Mouse (Mus musculus) limb, embryonic 12.5 days (tissue): ENCODE data around the gene Nprl2. TPM values are rescaled to one million over a fixed set of nuclear protein-coding genes. Genes with fewer than 3 reads are reported as not detected.
A peak's percentile ranks its signal among the peaks of the same experiment; 100 is the strongest.

Experiments used
- ATAC-seq: fragments of 200-750 bp; cut with Nextera tagmentation; 2 replicates; pipeline ENCODE4 v1.8.0; 2017; ENCODE audit warnings: low read depth, moderate TSS enrichment; ENCODE audit not compliant: insufficient number of reproducible peaks, insufficient read depth, low FRiP score, low TSS enrichment
- H3K27ac ChIP-seq: fragments of 300-500 bp; sonication (generic); 2 replicates; pipeline ENCODE4 v1.5.1; 2016; ENCODE audit warnings: mild to moderate bottlenecking, moderate library complexity
- H3K27me3 ChIP-seq: fragments of 300-500 bp; sonication (generic); 2 replicates; pipeline ENCODE4 v1.6.1; 2016; ENCODE audit warnings: mild to moderate bottlenecking, moderate library complexity
- H3K36me3 ChIP-seq: fragments of 300-500 bp; sonication (generic); 2 replicates; pipeline ENCODE4 v1.6.1; 2016; ENCODE audit warnings: mild to moderate bottlenecking, moderate library complexity
- H3K4me1 ChIP-seq: fragments of 300-500 bp; sonication (generic); replicated peaks from 2 replicates; pipeline ENCODE4 v1.6.1; 2016
- H3K4me2 ChIP-seq: fragments of 300-500 bp; sonication (generic); 2 replicates; pipeline ENCODE4 v1.6.1; 2016; ENCODE audit warnings: mild to moderate bottlenecking, moderate library complexity
- H3K4me3 ChIP-seq: fragments of 300-500 bp; sonication (generic); replicated peaks from 2 replicates; pipeline ENCODE4 v1.5.1; 2016; ENCODE audit warnings: mild to moderate bottlenecking
- H3K9ac ChIP-seq: fragments of 300-500 bp; sonication (generic); replicated peaks from 2 replicates; pipeline ENCODE4 v1.6.1; 2016; ENCODE audit warnings: mild to moderate bottlenecking, moderate library complexity
- H3K9me3 ChIP-seq: fragments of 300-500 bp; sonication (generic); 2 replicates; pipeline ENCODE4 v1.6.1; 2016; ENCODE audit warnings: mild to moderate bottlenecking, moderate library complexity
- WGBS: fragments of 180-500 bp; shearing (Covaris S2); methylation state at CpG from one replicate; pipeline ENCODE4 v1.1.7; 2016; 5-methylcytosine and 5-hydroxymethylcytosine counted together
- polyA plus RNA-seq: library from polyadenylated mRNA; unstranded; fragments of >200 nt; fragmentation: Nextera tagmentation; extraction: Ambion mirVana; gene quantifications from 2 replicates; pipeline ENCODE4 v1.2.1, GENCODE M21; 2016

The Nprl2 gene
- polyA plus RNA-seq, 1 experiment from 2014 or later = 38.6 TPM

DNA sequence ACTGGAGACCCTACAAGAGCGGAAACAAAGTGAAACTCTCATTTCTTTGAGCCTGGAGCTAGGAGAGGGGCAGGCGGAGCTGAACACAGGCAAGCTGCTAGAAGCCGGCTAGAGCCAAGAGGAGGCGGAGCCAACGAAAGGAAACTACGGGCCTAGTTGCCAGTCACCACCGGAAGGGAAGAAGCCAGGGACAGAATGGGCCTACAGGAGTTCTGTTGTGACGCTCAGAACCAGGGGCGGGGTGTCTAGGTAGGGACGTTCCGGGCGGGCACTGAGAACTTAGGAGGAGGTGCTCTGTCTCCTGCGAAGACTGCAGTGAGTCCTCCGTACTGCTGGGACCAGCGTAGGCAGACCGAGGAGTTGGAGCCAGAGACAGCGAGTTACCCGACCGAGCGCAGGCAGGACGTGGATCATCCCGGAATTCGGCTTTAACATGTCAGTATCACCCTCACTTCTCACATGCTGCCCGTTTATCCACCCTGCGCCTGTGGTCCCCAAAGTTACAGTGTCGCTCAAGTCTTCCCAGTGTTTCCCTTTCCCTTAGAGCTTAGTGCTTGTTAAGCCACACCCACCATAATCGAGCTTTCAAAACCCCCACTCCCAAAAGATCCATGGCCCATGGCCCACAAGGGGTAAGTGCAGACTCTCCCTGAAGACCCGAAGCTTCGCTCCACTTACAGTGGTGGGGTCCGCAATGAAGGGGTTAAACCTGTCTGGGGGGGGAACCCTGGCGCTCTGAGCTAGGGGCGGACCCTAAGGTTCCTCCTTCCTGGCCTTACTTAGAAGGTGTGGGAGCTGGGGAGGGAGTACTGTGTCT lies 38.7 kb downstream of the Nprl2 start, which contains the start of gene Hyal3:
Hyal3 (plus strand) TSS at position 318 of the 817 bp plus-strand sequence.
- no peaks in the 10 kb centered on the region for H3K9me3 ChIP-seq
- peaks cover 57% of the 10 kb centered on the region for H3K4me1 ChIP-seq
- H3K4me2 ChIP-seq = peak within 1 kb of the TSS; percentile 96
- ATAC-seq = peak; percentile 23; the same call in 1 of the 2 replicates
- H3K4me3 ChIP-seq = peak within 1 kb of the TSS; percentile 64
- no peaks in the 10 kb centered on the region for H3K27me3 ChIP-seq
- under 1% methylated on average over 32 of the region's 32 CpGs for WGBS
- H3K36me3 ChIP-seq = peaks cover 19% of the 10 kb centered on the region
- peak within 1 kb of the TSS; percentile 94 for H3K27ac ChIP-seq
- H3K9ac ChIP-seq = peak within 1 kb of the TSS; percentile 82

DNA sequence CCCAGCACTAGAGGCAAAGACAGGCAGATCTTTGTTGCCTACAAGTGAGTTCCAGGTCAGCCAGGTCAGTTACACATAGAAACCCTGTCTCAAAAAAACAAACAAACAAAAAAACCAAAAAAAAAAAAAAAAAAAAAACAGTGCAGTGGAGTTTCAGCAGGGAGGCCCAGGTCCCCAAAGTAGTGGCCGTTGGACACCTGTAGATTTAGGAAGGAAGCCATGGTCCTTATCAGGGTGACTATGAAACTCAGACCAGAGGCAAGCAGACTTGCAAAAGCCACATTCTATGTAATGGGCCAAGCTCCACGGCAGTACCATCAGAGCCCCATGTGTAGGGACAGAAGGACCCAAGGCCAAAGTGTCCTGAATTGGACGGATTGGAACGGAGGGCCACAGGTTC lies 39.6 kb downstream of the Nprl2 start:
- ATAC-seq = no peak
- H3K9ac ChIP-seq = peak overlapping the region; percentile 82
- H3K27me3 ChIP-seq = no peaks in the 10 kb centered on the region
- peak overlapping the region; percentile 96 for H3K4me2 ChIP-seq
- peak overlapping the region; percentile 64 for H3K4me3 ChIP-seq
- H3K4me1 ChIP-seq = peaks cover 50% of the 10 kb centered on the region
- peaks cover 19% of the 10 kb centered on the region for H3K36me3 ChIP-seq
- no peak overlapping the region for H3K27ac ChIP-seq
- H3K9me3 ChIP-seq = no peaks in the 10 kb centered on the region
- WGBS = 80% methylated on average over 4 of the region's 4 CpGs

DNA sequence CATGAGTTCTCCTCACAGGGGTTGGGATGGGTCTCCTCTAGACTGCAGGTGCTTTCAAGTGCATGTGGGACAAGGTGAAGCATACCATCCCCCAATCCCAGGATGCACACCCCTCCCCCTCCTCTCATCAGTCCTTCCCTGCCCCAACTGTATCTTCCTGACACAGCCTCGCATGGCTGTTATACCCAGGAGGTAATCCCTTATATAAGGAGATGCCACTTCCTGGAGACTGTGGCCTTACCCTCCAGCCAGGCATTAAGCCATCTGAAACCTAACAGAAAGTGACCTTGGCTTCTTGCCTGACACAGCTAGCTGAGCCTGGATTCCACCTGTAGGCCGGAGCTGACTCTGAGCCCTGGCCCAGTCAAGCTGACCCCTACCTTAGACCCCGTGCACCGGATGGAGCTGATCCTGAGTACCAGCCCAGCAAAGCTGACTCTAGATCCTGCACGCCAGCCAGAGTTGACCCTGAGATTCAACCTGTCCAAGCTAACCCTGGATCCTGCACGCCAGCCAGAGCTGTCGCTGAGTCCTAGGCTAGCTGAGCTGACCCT lies 40.6 kb downstream of the Nprl2 start:
- Histone ChIP-seq H3K4me1 (peaks cover 40% of the 10 kb centered on the region), H3K27me3 (no peaks in the 10 kb centered on the region), H3K36me3 (peaks cover 19% of the 10 kb centered on the region), H3K9ac (no peak overlapping the region), H3K9me3 (no peaks in the 10 kb centered on the region), H3K4me2 (no peak overlapping the region), H3K4me3 (no peak overlapping the region), H3K27ac (no peak overlapping the region)
- no peak for ATAC-seq
- 88% methylated on average over 7 of the region's 7 CpGs for WGBS

DNA sequence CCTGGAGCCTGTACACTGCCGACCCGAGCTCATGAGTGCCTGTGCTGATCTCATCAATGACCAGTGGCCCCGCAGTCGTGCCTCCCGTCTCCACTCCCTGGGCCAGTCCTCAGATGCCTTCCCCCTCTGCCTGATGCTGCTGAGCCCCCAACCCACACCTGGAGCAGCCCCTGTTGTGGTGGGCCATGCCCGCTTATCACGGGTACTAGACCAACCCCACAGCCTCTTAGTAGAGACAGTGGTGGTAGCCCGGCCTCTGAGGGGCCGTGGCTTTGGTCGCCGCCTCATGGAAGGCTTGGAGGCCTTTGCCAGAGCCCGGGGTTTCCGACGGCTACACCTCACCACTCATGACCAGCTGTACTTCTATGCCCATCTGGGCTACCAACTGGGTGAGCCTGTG lies 41.1 kb downstream of the Nprl2 start:
- H3K4me2 ChIP-seq = no peak overlapping the region
- no peak overlapping the region for H3K27ac ChIP-seq
- H3K4me3 ChIP-seq = no peak overlapping the region
- no peak for ATAC-seq
- H3K36me3 ChIP-seq = peaks cover 19% of the 10 kb centered on the region
- H3K27me3 ChIP-seq = no peaks in the 10 kb centered on the region
- no peak overlapping the region for H3K9ac ChIP-seq
- WGBS = 89% methylated on average over 14 of the region's 14 CpGs
- H3K4me1 ChIP-seq = peaks cover 36% of the 10 kb centered on the region
- H3K9me3 ChIP-seq = no peaks in the 10 kb centered on the region

GRCm38 (mm10) chr9:107586504-107586903 lies 44.5 kb downstream of the Nprl2 start:
- Histone ChIP-seq H3K4me1 (peaks cover 18% of the 10 kb centered on the region), H3K4me3 (no peak overlapping the region), H3K9me3 (no peaks in the 10 kb centered on the region), H3K9ac (no peak overlapping the region), H3K4me2 (no peak overlapping the region), H3K27ac (no peak overlapping the region), H3K36me3 (peaks cover 39% of the 10 kb centered on the region), H3K27me3 (no peaks in the 10 kb centered on the region)
- WGBS = 90% methylated on average over 5 of the region's 5 CpGs
- ATAC-seq = no peak

GRCm38 (mm10) chr9:107586974-107587832 lies 45.2 kb downstream of the Nprl2 start, which contains the start of gene Ifrd2:
Gene Ifrd2 (plus strand): TSS chr9:107587642.
- 14% methylated on average over 46 of the region's 46 CpGs for WGBS
- Histone ChIP-seq H3K9ac (peak within 1 kb of the TSS; percentile 62), H3K27me3 (no peaks in the 10 kb centered on the region), H3K9me3 (no peaks in the 10 kb centered on the region), H3K4me2 (peak within 1 kb of the TSS; percentile 81), H3K27ac (no peak within 1 kb of the TSS), H3K4me1 (peaks cover 11% of the 10 kb centered on the region), H3K4me3 (peak within 1 kb of the TSS; percentile 75), H3K36me3 (peaks cover 46% of the 10 kb centered on the region)
- ATAC-seq = peak; percentile 94

DNA sequence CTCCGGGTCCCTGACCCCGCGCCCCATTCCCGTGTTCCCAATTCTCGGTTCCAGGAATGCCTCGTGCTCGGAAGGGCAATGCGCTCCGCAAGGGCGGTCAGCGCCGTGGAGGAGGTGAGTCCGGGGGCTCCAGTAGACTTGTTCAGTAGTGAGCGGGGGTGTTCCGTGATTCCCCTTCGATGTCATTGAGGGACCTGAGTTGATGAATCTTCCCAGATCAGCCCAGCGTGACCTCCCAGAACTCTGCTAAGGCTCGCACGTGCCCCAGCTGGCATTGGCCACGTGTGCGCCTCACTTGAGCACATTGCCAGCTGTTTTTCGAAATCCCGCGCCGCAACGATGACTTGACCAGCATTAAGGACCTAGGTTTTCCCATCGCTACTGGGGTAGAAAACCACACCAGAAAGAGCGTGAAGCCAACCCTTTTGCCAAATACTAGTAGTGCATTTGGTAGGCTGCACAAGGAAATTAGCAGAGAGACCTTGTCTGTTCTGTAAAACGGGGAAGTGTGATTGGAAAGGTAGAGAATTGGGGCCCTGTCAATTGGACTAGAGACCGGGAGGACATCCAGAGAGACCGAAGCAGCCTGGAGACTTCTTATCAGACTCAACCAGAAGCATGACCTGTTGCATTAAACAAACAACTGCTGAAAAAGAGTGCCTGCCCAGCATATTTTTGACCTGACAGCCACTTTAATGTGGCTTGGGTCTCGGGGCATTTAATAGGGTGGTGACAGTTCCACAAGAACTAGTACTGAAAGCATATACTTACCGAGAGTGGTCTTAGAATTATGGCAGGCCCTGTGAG lies 46.0 kb downstream of the Nprl2 start:
- Histone ChIP-seq H3K9me3 (no peaks in the 10 kb centered on the region), H3K9ac (peak overlapping the region; percentile 62), H3K4me3 (peak overlapping the region; percentile 75), H3K27ac (no peak overlapping the region), H3K36me3 (peaks cover 49% of the 10 kb centered on the region), H3K4me2 (peak overlapping the region; percentile 81), H3K27me3 (no peaks in the 10 kb centered on the region), H3K4me1 (peaks cover 8% of the 10 kb centered on the region)
- ATAC-seq = no peak
- 4% methylated on average over 33 of the region's 33 CpGs for WGBS

GRCm38 (mm10) chr9:107590058-107590772 lies 48.2 kb downstream of the Nprl2 start:
- Histone ChIP-seq H3K4me3 (no peak overlapping the region), H3K4me1 (peaks cover 11% of the 10 kb centered on the region), H3K36me3 (peaks cover 52% of the 10 kb centered on the region), H3K4me2 (no peak overlapping the region), H3K9ac (no peak overlapping the region), H3K9me3 (no peaks in the 10 kb centered on the region), H3K27ac (no peak overlapping the region), H3K27me3 (no peaks in the 10 kb centered on the region)
- no peak for ATAC-seq
- 91% methylated on average over 25 of the region's 25 CpGs for WGBS

DNA sequence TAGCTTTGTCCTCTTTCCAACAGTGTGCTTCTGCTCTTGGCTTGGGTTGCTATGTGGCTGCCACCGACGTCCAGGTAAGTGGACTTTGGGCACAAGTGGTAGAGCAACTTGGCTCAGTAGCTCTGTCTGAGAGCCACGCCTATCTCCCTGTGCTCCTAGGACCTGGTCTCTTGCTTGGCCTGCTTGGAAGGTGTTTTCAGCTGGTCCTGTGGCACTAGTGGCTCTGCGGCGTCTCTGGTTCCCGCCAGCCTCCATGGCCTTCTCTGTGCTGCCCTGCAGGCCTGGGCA lies 48.7 kb downstream of the Nprl2 start:
- Histone ChIP-seq H3K9me3 (no peaks in the 10 kb centered on the region), H3K9ac (no peak overlapping the region), H3K27ac (no peak overlapping the region), H3K36me3 (peaks cover 52% of the 10 kb centered on the region), H3K4me1 (peaks cover 11% of the 10 kb centered on the region), H3K4me3 (no peak overlapping the region), H3K4me2 (no peak overlapping the region), H3K27me3 (no peaks in the 10 kb centered on the region)
- WGBS = 95% methylated on average over 6 of the region's 6 CpGs
- no peak for ATAC-seq
